Mouse (Mus musculus) hindbrain, embryonic 16.5 days (tissue): ENCODE measurements at regions not wholly inside any gene's neighbourhood (a gene's known extent, or its start where the extent isn't known, plus 50 kb on each side); places are given as distances from the start of the nearest gene placed in this dataset.

ENCODE experiments used
- ATAC-seq: fragments of 200-750 bp; cut with Nextera tagmentation; 2 replicates; pipeline ENCODE4 v1.8.0; 2017; ENCODE audit warnings: moderate TSS enrichment, moderate library complexity
- H3K27ac ChIP-seq: fragments of 300-500 bp; sonication (generic); 2 replicates; pipeline ENCODE4 v1.5.1; 2014; ENCODE audit warnings: low read depth, mild to moderate bottlenecking, control low read depth, low read length, moderate library complexity
- H3K27me3 ChIP-seq: fragments of 300-500 bp; sonication (generic); replicated peaks from 2 replicates; pipeline ENCODE4 v1.6.1; 2014; ENCODE audit warnings: low read length; ENCODE audit not compliant: control insufficient read depth, insufficient read depth
- H3K36me3 ChIP-seq: fragments of 300-500 bp; sonication (generic); 2 replicates; pipeline ENCODE4 v1.6.1; 2014; ENCODE audit warnings: mild to moderate bottlenecking, low read length, moderate library complexity, mixed read lengths; ENCODE audit not compliant: control insufficient read depth, insufficient read depth
- H3K4me1 ChIP-seq: fragments of 300-500 bp; sonication (generic); 2 replicates; pipeline ENCODE4 v1.6.1; 2014; ENCODE audit warnings: low read depth, low read length; ENCODE audit not compliant: control insufficient read depth, insufficient read depth
- H3K4me2 ChIP-seq: fragments of 300-500 bp; sonication (generic); 2 replicates; pipeline ENCODE4 v1.6.1; 2014; ENCODE audit warnings: mild to moderate bottlenecking, low read length, control low read depth, moderate library complexity
- H3K4me3 ChIP-seq: fragments of 300-500 bp; sonication (generic); 2 replicates; pipeline ENCODE4 v1.5.1; 2014; ENCODE audit warnings: mild to moderate bottlenecking, low read length, control low read depth, moderate library complexity
- H3K9ac ChIP-seq: fragments of 300-500 bp; sonication (generic); 2 replicates; pipeline ENCODE4 v1.6.1; 2014; ENCODE audit warnings: low read depth, mild to moderate bottlenecking, control low read depth, low read length, moderate library complexity
- H3K9me3 ChIP-seq: fragments of 300-500 bp; sonication (generic); 2 replicates; pipeline ENCODE4 v1.6.1; 2014; ENCODE audit warnings: mild to moderate bottlenecking, low read length, moderate library complexity; ENCODE audit not compliant: control insufficient read depth
- WGBS: fragments of 180-500 bp; shearing (Covaris S2); extraction: QIAGEN DNeasy Blood & Tissue Kit; methylation state at CpG from one replicate; pipeline ENCODE4 v1.1.7; 2014; 5-methylcytosine and 5-hydroxymethylcytosine counted together

GRCm38 (mm10) chr3:140821266-140821665, 390.9 kb downstream of the Pdha2 start:
- Histone ChIP-seq H3K4me3 (no peak overlapping the region), H3K27ac (no peak overlapping the region), H3K9ac (no peak overlapping the region), H3K27me3 (no peaks in the 10 kb centered on the region), H3K9me3 (no peaks in the 10 kb centered on the region), H3K4me2 (no peak overlapping the region), H3K4me1 (no peaks in the 10 kb centered on the region), H3K36me3 (no peaks in the 10 kb centered on the region)
- ATAC-seq = no peak

- H3K4me3 ChIP-seq = no peak overlapping the region
- no peaks in the 10 kb centered on the region for H3K27me3 ChIP-seq
- no peaks in the 10 kb centered on the region for H3K9me3 ChIP-seq
- H3K9ac ChIP-seq = no peak overlapping the region
- ATAC-seq = no peak
- H3K27ac ChIP-seq = no peak overlapping the region
- H3K36me3 ChIP-seq = no peaks in the 10 kb centered on the region
- H3K4me1 ChIP-seq = no peaks in the 10 kb centered on the region
- WGBS = 92% methylated on average over 2 of the region's 2 CpGs
- no peak overlapping the region for H3K4me2 ChIP-seq
Measured at GRCm38 (mm10) chr3:140805586-140805985, 406.6 kb downstream of the Pdha2 start.

DNA sequence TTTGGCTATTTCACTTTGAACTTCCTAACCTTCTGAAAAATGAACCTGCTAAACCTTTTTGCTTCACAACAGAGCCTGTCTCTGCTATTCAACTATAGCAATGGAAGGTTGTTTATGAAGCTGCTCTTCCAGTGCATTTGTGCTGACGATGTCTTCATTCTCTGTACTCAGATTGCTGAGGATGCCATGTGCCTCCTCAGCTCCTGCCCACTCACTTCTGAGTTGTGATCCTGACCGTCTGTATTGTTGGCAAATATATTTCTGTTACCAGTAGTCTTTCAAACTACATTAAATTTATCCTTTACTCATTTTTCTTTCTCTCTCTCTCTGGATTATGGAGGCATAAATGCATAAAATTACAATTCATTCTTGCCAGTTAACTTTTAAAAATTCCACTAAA, 419.2 kb downstream of the Pdha2 start:
- Histone ChIP-seq H3K4me3 (no peak overlapping the region), H3K9ac (no peak overlapping the region), H3K4me2 (no peak overlapping the region), H3K4me1 (no peaks in the 10 kb centered on the region), H3K27me3 (no peaks in the 10 kb centered on the region), H3K9me3 (no peaks in the 10 kb centered on the region), H3K36me3 (no peaks in the 10 kb centered on the region), H3K27ac (no peak overlapping the region)
- WGBS = 90% methylated on average over 2 of the region's 2 CpGs
- ATAC-seq = no peak

DNA sequence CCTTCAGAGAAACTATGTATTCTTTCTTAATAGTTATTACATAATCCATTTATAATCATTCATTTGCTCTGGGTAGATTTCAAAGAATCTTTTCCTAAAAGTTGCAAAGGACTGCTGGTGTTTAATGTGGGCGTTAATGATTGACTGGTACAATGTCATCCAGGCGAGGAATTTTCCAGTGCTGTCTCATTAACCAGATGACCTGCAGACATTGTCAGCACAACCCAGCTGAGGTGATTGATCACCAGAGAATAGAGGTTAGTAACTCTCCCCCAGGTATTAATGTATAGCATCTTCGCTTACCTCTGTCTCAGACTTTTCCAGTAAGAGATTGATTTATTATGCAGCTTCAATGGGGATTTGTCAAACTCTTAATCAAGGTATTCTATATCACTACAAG, 426.5 kb downstream of the Pdha2 start:
- Histone ChIP-seq H3K9me3 (no peaks in the 10 kb centered on the region), H3K36me3 (no peaks in the 10 kb centered on the region), H3K27me3 (no peaks in the 10 kb centered on the region), H3K9ac (no peak overlapping the region), H3K4me1 (no peaks in the 10 kb centered on the region), H3K4me2 (no peak overlapping the region), H3K4me3 (no peak overlapping the region), H3K27ac (no peak overlapping the region)
- ATAC-seq = no peak
- 69% methylated on average over 3 of the region's 3 CpGs for WGBS

DNA sequence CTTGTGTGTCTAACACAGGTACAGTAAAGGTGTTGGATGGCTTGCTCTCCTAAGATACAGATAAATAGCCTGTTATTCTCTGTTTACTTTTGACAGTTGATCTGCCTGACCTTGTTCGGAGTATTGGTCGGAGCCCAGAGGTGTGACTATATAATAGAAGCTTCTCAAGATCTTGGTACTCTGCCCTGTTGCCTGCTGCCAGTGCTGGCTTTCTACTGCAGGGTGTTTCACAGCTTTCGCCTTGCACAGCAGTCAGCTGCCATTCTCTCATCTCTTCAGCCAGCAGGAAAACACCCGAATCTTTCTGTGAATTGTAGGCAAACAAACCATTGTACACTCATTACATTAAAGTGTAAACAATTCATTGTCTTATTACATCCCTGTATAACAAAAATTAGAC, 452.1 kb downstream of the Pdha2 start:
- H3K9me3 ChIP-seq = no peaks in the 10 kb centered on the region
- H3K36me3 ChIP-seq = no peaks in the 10 kb centered on the region
- 70% methylated on average over 4 of the region's 4 CpGs for WGBS
- no peak for ATAC-seq
- H3K4me2 ChIP-seq = no peak overlapping the region
- no peak overlapping the region for H3K27ac ChIP-seq
- H3K4me3 ChIP-seq = no peak overlapping the region
- no peaks in the 10 kb centered on the region for H3K4me1 ChIP-seq
- no peak overlapping the region for H3K9ac ChIP-seq
- no peaks in the 10 kb centered on the region for H3K27me3 ChIP-seq

DNA sequence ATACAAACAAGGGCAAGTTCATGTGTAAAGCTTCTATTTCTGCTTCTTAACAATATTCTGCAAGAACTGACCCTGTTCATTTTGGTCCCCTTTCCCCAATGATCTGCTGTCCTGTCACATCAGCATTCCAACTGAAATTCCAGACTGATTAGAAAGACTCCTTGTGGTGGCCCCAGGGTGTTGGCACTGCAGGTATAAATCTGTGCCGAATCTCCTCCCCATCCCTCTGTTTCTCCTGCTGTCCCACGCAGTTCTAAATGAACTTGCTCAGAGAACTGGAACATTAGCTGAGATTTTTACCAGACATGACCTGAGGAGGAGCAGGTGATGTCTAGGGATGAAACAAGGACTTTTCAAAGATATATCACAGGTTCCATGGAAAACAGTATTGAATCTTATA, 467.7 kb downstream of the Pdha2 start:
- Histone ChIP-seq H3K9ac (no peak overlapping the region), H3K9me3 (no peaks in the 10 kb centered on the region), H3K27ac (no peak overlapping the region), H3K27me3 (no peaks in the 10 kb centered on the region), H3K36me3 (no peaks in the 10 kb centered on the region), H3K4me1 (no peaks in the 10 kb centered on the region), H3K4me3 (no peak overlapping the region), H3K4me2 (no peak overlapping the region)
- no peak for ATAC-seq
- 63% methylated on average over 2 of the region's 2 CpGs for WGBS

DNA sequence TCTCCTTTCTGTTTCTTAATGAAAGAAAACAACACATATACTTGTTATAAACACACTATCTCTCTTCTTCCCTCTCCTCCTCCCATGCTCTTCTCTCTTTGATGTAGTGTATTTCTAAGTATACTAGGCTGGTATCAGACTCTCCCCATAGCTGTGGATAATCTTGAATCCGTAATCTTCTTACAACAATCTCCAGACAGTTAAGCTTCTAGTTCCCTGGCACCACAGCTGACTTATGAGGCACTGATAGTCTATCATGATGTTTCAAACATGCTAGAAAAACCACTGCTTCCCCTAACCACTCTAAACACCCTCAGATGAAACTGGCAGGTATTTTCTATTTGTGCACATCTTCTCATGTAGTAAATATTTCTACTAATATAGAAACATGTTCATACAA, 471.7 kb downstream of the Pdha2 start:
- no peak overlapping the region for H3K9ac ChIP-seq
- H3K36me3 ChIP-seq = no peaks in the 10 kb centered on the region
- H3K4me3 ChIP-seq = no peak overlapping the region
- no peaks in the 10 kb centered on the region for H3K9me3 ChIP-seq
- no peak overlapping the region for H3K4me2 ChIP-seq
- ATAC-seq = no peak
- 88% methylated on average over 1 of the region's 1 CpGs for WGBS
- no peaks in the 10 kb centered on the region for H3K27me3 ChIP-seq
- H3K27ac ChIP-seq = no peak overlapping the region
- H3K4me1 ChIP-seq = no peaks in the 10 kb centered on the region

GRCm38 (mm10) chr3:140738654-140739369, 473.3 kb downstream of the Pdha2 start:
- ATAC-seq = no peak
- no peaks in the 10 kb centered on the region for H3K9me3 ChIP-seq
- no peaks in the 10 kb centered on the region for H3K36me3 ChIP-seq
- no peaks in the 10 kb centered on the region for H3K4me1 ChIP-seq
- H3K27me3 ChIP-seq = no peaks in the 10 kb centered on the region
- H3K4me2 ChIP-seq = no peak overlapping the region
- H3K9ac ChIP-seq = no peak overlapping the region
- no peak overlapping the region for H3K4me3 ChIP-seq
- no peak overlapping the region for H3K27ac ChIP-seq
- 73% methylated on average over 8 of the region's 8 CpGs for WGBS

DNA sequence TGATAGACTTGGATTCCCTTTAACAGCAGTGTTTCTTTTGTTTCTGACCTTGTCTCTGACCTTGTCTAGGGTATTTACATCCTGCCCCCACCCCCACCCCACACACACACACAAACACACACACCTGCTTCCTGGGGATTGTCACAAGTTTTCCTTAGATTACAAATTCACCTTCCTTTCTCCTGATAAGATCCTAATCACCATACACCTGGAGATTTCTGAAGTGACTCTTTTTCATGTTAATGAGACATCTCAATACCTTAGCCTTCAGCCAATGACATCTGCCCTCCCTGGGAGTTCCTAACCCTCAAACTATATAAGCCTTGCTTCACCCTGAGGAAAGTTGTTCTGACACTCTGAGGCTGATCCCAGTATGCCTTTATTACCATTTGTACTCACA, 495.3 kb downstream of the Pdha2 start:
- Histone ChIP-seq H3K27ac (no peak overlapping the region), H3K9ac (no peak overlapping the region), H3K9me3 (no peaks in the 10 kb centered on the region), H3K4me2 (no peak overlapping the region), H3K4me1 (no peaks in the 10 kb centered on the region), H3K4me3 (no peak overlapping the region), H3K36me3 (no peaks in the 10 kb centered on the region), H3K27me3 (no peaks in the 10 kb centered on the region)
- no peak for ATAC-seq
